Mouse (Mus musculus): ENCODE results near the gene Fut11. TPM values are rescaled to one million over a fixed set of nuclear protein-coding genes. Genes with fewer than 3 reads are reported as not detected.

Gene Fut11
- polyA plus RNA-seq, 1 experiment from 2014 or later, result 9.2 TPM

GRCm38 (mm10) chr14:20659687-20660086 is 35.1 kb upstream of the Fut11 start:
- TF ChIP-seq CTCF (IDR thresholded peaks at IDR 0.05), result no peak
- in situ Hi-C loops (cut with MboI; ENCODE audit: low pct_unique_long_range_greater_than_20kb), result loop anchor here (5.0 kb wide), 1 partner anchor 72 kb away; no protein-coding TSS in a partner anchor
- DNase-seq (ENCODE audit: low read depth, low spot score) (no peak), ATAC-seq (no peak)
- ChIA-PET POLR2A (interaction anchor here (0.6 to 1.2 kb wide), 2 partner anchors 48 to 83 kb away, joined by 3 to 4 read pairs; no protein-coding TSS in a partner anchor), CTCF (interaction anchor here (0.9 to 6.2 kb wide), 6 partner anchors 11 to 98 kb away, joined by 3 to 72 read pairs (median 6); no protein-coding TSS in a partner anchor)
- H3K27me3 ChIP-seq, result no peaks in the 10 kb centered on the region

- TF ChIP-seq CTCF (IDR thresholded peaks at IDR 0.05), result no peak
- no peaks in the 10 kb centered on the region for H3K27me3 ChIP-seq
- POLR2A ChIA-PET, result interaction anchor here (0.7 to 1.3 kb wide), 6 partner anchors 9 to 99 kb away, joined by 3 to 5 read pairs (median 3); no protein-coding TSS in a partner anchor
- CTCF ChIA-PET, result interaction anchor here (0.7 to 6.2 kb wide), 12 partner anchors 12 to 96 kb away, joined by 3 to 72 read pairs (median 4); no protein-coding TSS in a partner anchor
- DNase-seq (ENCODE audit: low read depth, low spot score), result peak; percentile 69
- peak; percentile 83 for ATAC-seq
- in situ Hi-C loops (cut with MboI; ENCODE audit: low pct_unique_long_range_greater_than_20kb), result no loop called here
Measured at GRCm38 (mm10) chr14:20660827-20661660, 33.7 kb upstream of the Fut11 start.

- no peak for ATAC-seq
- in situ Hi-C loops (cut with MboI; ENCODE audit: low pct_unique_long_range_greater_than_20kb), result no loop called here
- DNase-seq (ENCODE audit: low read depth, low spot score), result no peak
- no peaks in the 10 kb centered on the region for H3K27me3 ChIP-seq
- no peak for TF ChIP-seq CTCF (IDR thresholded peaks at IDR 0.05)
- ChIA-PET POLR2A (interaction anchor here (0.7 to 1.3 kb wide), 3 partner anchors 54 to 86 kb away, joined by 3 to 5 read pairs (median 4); no protein-coding TSS in a partner anchor), CTCF (interaction anchor here (1.2 to 6.2 kb wide), 6 partner anchors 11 to 85 kb away, joined by 3 to 72 read pairs (median 4); no protein-coding TSS in a partner anchor)
Measured at GRCm38 (mm10) chr14:20661661-20662331, 33.0 kb upstream of the Fut11 start.

GRCm38 (mm10) chr14:20662740-20663139 is 32.0 kb upstream of the Fut11 start:
- no peak for TF ChIP-seq CTCF (IDR thresholded peaks at IDR 0.05)
- in situ Hi-C loops (cut with MboI; ENCODE audit: low pct_unique_long_range_greater_than_20kb), result no loop called here
- no peak for DNase-seq (ENCODE audit: low read depth, low spot score)
- ChIA-PET POLR2A (interaction anchor here (0.8 kb wide), 1 partner anchor 45 kb away, joined by 3 read pairs; no protein-coding TSS in a partner anchor), CTCF (interaction anchor here (6.2 kb wide), 1 partner anchor 86 kb away, joined by 72 read pairs; no protein-coding TSS in a partner anchor)
- ATAC-seq, result no peak
- no peaks in the 10 kb centered on the region for H3K27me3 ChIP-seq

GRCm38 (mm10) chr14:20663601-20664000 is 31.2 kb upstream of the Fut11 start:
- TF ChIP-seq CTCF (IDR thresholded peaks at IDR 0.05), result no peak
- CTCF ChIA-PET, result interaction anchor here (1.0 to 6.2 kb wide), 5 partner anchors 10 to 218 kb away, joined by 3 to 72 read pairs (median 3); no protein-coding TSS in a partner anchor
- in situ Hi-C loops (cut with MboI; ENCODE audit: low pct_unique_long_range_greater_than_20kb), result no loop called here
- POLR2A ChIA-PET, result interaction anchor here (0.6 kb wide), 1 partner anchor 55 kb away, joined by 3 read pairs; no protein-coding TSS in a partner anchor
- no peak for DNase-seq (ENCODE audit: low read depth, low spot score)
- ATAC-seq, result no peak
- no peaks in the 10 kb centered on the region for H3K27me3 ChIP-seq

- DNase-seq (ENCODE audit: low read depth, low spot score) (no peak), ATAC-seq (no peak)
- in situ Hi-C loops (cut with MboI; ENCODE audit: low pct_unique_long_range_greater_than_20kb), result no loop called here
- POLR2A ChIA-PET, result interaction anchor here (0.6 kb wide), 1 partner anchor 56 kb away, joined by 3 read pairs; no protein-coding TSS in a partner anchor
- no peak for TF ChIP-seq CTCF (IDR thresholded peaks at IDR 0.05)
- CTCF ChIA-PET, result interaction anchor here (1.0 to 1.6 kb wide), 4 partner anchors 9 to 219 kb away, joined by 3 to 5 read pairs (median 3); no protein-coding TSS in a partner anchor
- H3K27me3 ChIP-seq, result no peaks in the 10 kb centered on the region
Measured at GRCm38 (mm10) chr14:20664436-20664835, 30.3 kb upstream of the Fut11 start.

GRCm38 (mm10) chr14:20667469-20667868 is 27.3 kb upstream of the Fut11 start:
- in situ Hi-C loops (cut with MboI; ENCODE audit: low pct_unique_long_range_greater_than_20kb), result loop anchor here (5.0 kb wide), 1 partner anchor 265 kb away; no protein-coding TSS in a partner anchor
- ChIA-PET CTCF (no interaction called here), POLR2A (no interaction called here)
- DNase-seq (ENCODE audit: low read depth, low spot score), result no peak
- no peak for ATAC-seq
- TF ChIP-seq CTCF (IDR thresholded peaks at IDR 0.05), result no peak
- no peaks in the 10 kb centered on the region for H3K27me3 ChIP-seq

- POLR2A ChIA-PET, result no interaction called here
- ATAC-seq (no peak), DNase-seq (ENCODE audit: low read depth, low spot score) (no peak)
- CTCF ChIA-PET, result no interaction called here
- TF ChIP-seq CTCF (IDR thresholded peaks at IDR 0.05), result no peak
- in situ Hi-C loops (cut with MboI; ENCODE audit: low pct_unique_long_range_greater_than_20kb), result loop anchor here (5.0 kb wide), 1 partner anchor 266 kb away; no protein-coding TSS in a partner anchor
- no peaks in the 10 kb centered on the region for H3K27me3 ChIP-seq
Measured at GRCm38 (mm10) chr14:20668154-20668810, 26.5 kb upstream of the Fut11 start, which contains the start of gene Synpo2l. Gene Synpo2l, minus strand, starts transcription at chr14:20668354.

- in situ Hi-C loops (cut with MboI; ENCODE audit: low pct_unique_long_range_greater_than_20kb), result no loop called here
- DNase-seq (ENCODE audit: low read depth, low spot score) (no peak), ATAC-seq (no peak)
- ChIA-PET CTCF (interaction anchor here (0.8 to 1.5 kb wide), 3 partner anchors 9 to 97 kb away, joined by 3 to 5 read pairs (median 5); no protein-coding TSS in a partner anchor), POLR2A (interaction anchor here (1.0 kb wide), 1 partner anchor 109 kb away, joined by 3 read pairs; no protein-coding TSS in a partner anchor)
- no peaks in the 10 kb centered on the region for H3K27me3 ChIP-seq
- TF ChIP-seq CTCF (IDR thresholded peaks at IDR 0.05), result peak; percentile 68
Measured at GRCm38 (mm10) chr14:20672990-20673389, 21.8 kb upstream of the Fut11 start.
